Mouse (Mus musculus) MEL (cell line): ENCODE data around the gene Fkbp14. TPM values are rescaled to one million over a fixed set of nuclear protein-coding genes. Genes with fewer than 3 reads are reported as not detected.

Experiments used
- DNase-seq: peaks from one replicate; pipeline ENCODE4 v3.0.0; 2011; ENCODE audit warnings: low read depth, low spot score
- H3K27ac ChIP-seq: 2 replicates; pipeline ENCODE4 v1.5.1; 2012; ENCODE audit warnings: low read depth, mild to moderate bottlenecking, control low read depth, low read length, moderate library complexity; ENCODE audit not compliant: control insufficient read depth
- H3K27me3 ChIP-seq, 2 experiments: fragments of 150-350 bp in 1 of 2; sonication (generic) in 1 of 2; 2 replicates each; pipeline ENCODE4 v1.6.1; 2012; ENCODE audit warnings: low read length in 2 of 2, mild to moderate bottlenecking in 2 of 2, improper control_type of control experiment in 1 of 2, moderate library complexity in 1 of 2; ENCODE audit not compliant: insufficient read depth in 2 of 2, control insufficient read depth in 1 of 2
- H3K36me3 ChIP-seq, 2 experiments: 2 replicates each; pipeline ENCODE4 v1.6.1; 2012 to 2014; ENCODE audit warnings: low read length in 2 of 2, improper control_type of control experiment in 1 of 2, inconsistent platforms in 1 of 2, mild to moderate bottlenecking in 1 of 2; ENCODE audit not compliant: insufficient read depth in 2 of 2, control insufficient read depth in 1 of 2
- H3K4me1 ChIP-seq, 2 experiments: fragments of 150-350 bp in 1 of 2; sonication (generic) in 1 of 2; 2 replicates each; pipeline ENCODE4 v1.6.1; 2012; ENCODE audit warnings: low read length in 2 of 2, improper control_type of control experiment in 1 of 2, mild to moderate bottlenecking in 1 of 2; ENCODE audit not compliant: insufficient read depth in 2 of 2, control insufficient read depth in 1 of 2
- H3K4me3 ChIP-seq, 2 experiments: fragments of 150-350 bp in 1 of 2; sonication (generic) in 1 of 2; 2 replicates each; pipeline ENCODE4 v1.5.1; 2012; ENCODE audit warnings: low read depth in 2 of 2, low read length in 2 of 2, mild to moderate bottlenecking in 2 of 2, moderate library complexity in 2 of 2, control low read depth in 1 of 2, improper control_type of control experiment in 1 of 2; ENCODE audit not compliant: control insufficient read depth in 1 of 2, insufficient read depth in 1 of 2
- H3K79me2 ChIP-seq: 2 replicates; pipeline ENCODE4 v1.6.1; 2012; ENCODE audit warnings: mild to moderate bottlenecking, low read length, moderate library complexity; ENCODE audit not compliant: control insufficient read depth, poor library complexity, insufficient read depth
- H3K9ac ChIP-seq: 2 replicates; pipeline ENCODE4 v1.6.1; 2012; ENCODE audit warnings: low read depth, mild to moderate bottlenecking, control low read depth, low read length, moderate library complexity; ENCODE audit not compliant: control insufficient read depth, poor library complexity, severe bottlenecking
- H3K9me3 ChIP-seq: fragments of 150-350 bp; sonication (generic); replicated peaks from 2 replicates; pipeline ENCODE4 v1.6.1; 2012; ENCODE audit warnings: mild to moderate bottlenecking, low read length, improper control_type of control experiment, moderate library complexity; ENCODE audit not compliant: insufficient read depth
- BHLHE40 ChIP-seq: IDR thresholded peaks from 2 replicates; pipeline ENCODE4 v1.6.1; 2012; ENCODE audit warnings: low read depth, mild to moderate bottlenecking, inconsistent platforms, low read length, improper control_type of control experiment, borderline replicate concordance
- CTCF ChIP-seq, 3 experiments: IDR thresholded peaks in 2 of 3; conservative IDR thresholded peaks in 1 of 3; 2 replicates each; pipeline ENCODE4 v1.5.1; 2011 to 2012; ENCODE audit warnings: low read length in 3 of 3, low read depth in 2 of 3, mild to moderate bottlenecking in 2 of 3, improper control_type of control experiment in 1 of 3, inconsistent platforms in 1 of 3, mixed read lengths in 1 of 3, moderate library complexity in 1 of 3; ENCODE audit not compliant: control insufficient read depth in 1 of 3, insufficient read depth in 1 of 3, poor library complexity in 1 of 3, severe bottlenecking in 1 of 3
- E2F4 ChIP-seq: IDR thresholded peaks from 2 replicates; pipeline ENCODE4 v1.6.1; 2011; ENCODE audit warnings: low read depth, low read length, improper control_type of control experiment, borderline replicate concordance
- ELF1 ChIP-seq: IDR thresholded peaks from 2 replicates; pipeline ENCODE4 v1.6.1; 2014; ENCODE audit warnings: low read depth, mild to moderate bottlenecking, inconsistent platforms, low read length, improper control_type of control experiment, moderate library complexity
- EP300 ChIP-seq, 2 experiments: IDR thresholded peaks; 2 replicates each; pipeline ENCODE4 v1.6.1; 2011; ENCODE audit warnings: improper control_type of control experiment in 2 of 2, low read length in 2 of 2, low read depth in 1 of 2, mild to moderate bottlenecking in 1 of 2
- GATA1 ChIP-seq: IDR thresholded peaks from 2 replicates; pipeline ENCODE4 v1.6.1; 2011; ENCODE audit warnings: low read depth, low read length, improper control_type of control experiment
- HCFC1 ChIP-seq: IDR thresholded peaks from 2 replicates; pipeline ENCODE4 v1.6.1; 2012; ENCODE audit warnings: low read depth, mild to moderate bottlenecking, inconsistent platforms, low read length, improper control_type of control experiment, moderate library complexity
- JUND ChIP-seq: IDR thresholded peaks from 2 replicates; pipeline ENCODE4 v1.6.1; 2011; ENCODE audit warnings: low read depth, mild to moderate bottlenecking, improper control_type of control experiment, low read length
- KAT2A ChIP-seq: conservative IDR thresholded peaks from 2 replicates; pipeline ENCODE4 v1.6.1; 2012; ENCODE audit warnings: low read depth, low read length, improper control_type of control experiment, inconsistent platforms
- MAX ChIP-seq: IDR thresholded peaks from 2 replicates; pipeline ENCODE4 v1.6.1; 2011; ENCODE audit warnings: low read length, improper control_type of control experiment
- MAZ ChIP-seq: IDR thresholded peaks from 2 replicates; pipeline ENCODE4 v1.6.1; 2012; ENCODE audit warnings: low read depth, mild to moderate bottlenecking, inconsistent platforms, low read length, improper control_type of control experiment
- MYB ChIP-seq: IDR thresholded peaks from 2 replicates; pipeline ENCODE4 v1.6.1; 2011; ENCODE audit warnings: mild to moderate bottlenecking, low read depth, low read length, improper control_type of control experiment
- NRF1 ChIP-seq: IDR thresholded peaks from 2 replicates; pipeline ENCODE4 v1.6.1; 2014; ENCODE audit warnings: low read depth, mild to moderate bottlenecking, inconsistent platforms, low read length, improper control_type of control experiment, moderate library complexity; ENCODE audit not compliant: poor library complexity, insufficient read depth, severe bottlenecking
- POLR2AphosphoS5 ChIP-seq: IDR thresholded peaks from 2 replicates; pipeline ENCODE4 v1.6.1; 2012; ENCODE audit warnings: low read depth, borderline replicate concordance, mild to moderate bottlenecking, inconsistent platforms, low read length, moderate library complexity, mixed read lengths
- USF2 ChIP-seq, 2 experiments: IDR thresholded peaks; 2 replicates each; pipeline ENCODE4 v1.6.1; 2011 to 2012; ENCODE audit warnings: improper control_type of control experiment in 2 of 2, low read length in 2 of 2, borderline replicate concordance in 1 of 2, inconsistent platforms in 1 of 2, low read depth in 1 of 2, mild to moderate bottlenecking in 1 of 2; ENCODE audit not compliant: insufficient read depth in 1 of 2
- ZC3H11A ChIP-seq: IDR thresholded peaks from 2 replicates; pipeline ENCODE4 v1.6.1; 2012; ENCODE audit warnings: low read depth, mild to moderate bottlenecking, inconsistent platforms, low read length, improper control_type of control experiment
- ZNF384 ChIP-seq: IDR thresholded peaks from 2 replicates; pipeline ENCODE4 v1.6.1; 2012; ENCODE audit warnings: low read depth, mild to moderate bottlenecking, inconsistent platforms, low read length, improper control_type of control experiment
- polyA plus RNA-seq, 2 experiments: library from polyadenylated mRNA; stranded (reverse) in 1 of 2; unstranded in 1 of 2; fragments of >175 nt in 1 of 2; fragments of >200 nt in 1 of 2; gene quantifications; 2 replicates each; pipeline versions ENCODE4 v1.2.1 to v1.2.4; 2012; ENCODE audit warnings: low replicate concordance in 2 of 2, low read depth in 1 of 2; ENCODE audit not compliant: insufficient read length in 2 of 2, insufficient read depth in 1 of 2, missing spikeins in 1 of 2
- total RNA-seq: library from RNA; depleted of rRNA; stranded (reverse); fragments of 300-350 nt; gene quantifications from 2 replicates; pipeline ENCODE4 v1.2.3, GENCODE M21; 2012

The Fkbp14 gene
- total and polyA plus RNA-seq, 3 experiments: 1.5 to 1.8 TPM; not detected in 1

GRCm38 (mm10) chr6:54641953-54642352, 44.8 kb upstream of the Fkbp14 start:
- Histone ChIP-seq H3K36me3 (no peaks in the 10 kb centered on the region; a peak in 1 of 4 replicates), H3K4me1 (no peaks in the 10 kb centered on the region), H3K9ac (no peak overlapping the region), H3K4me3 (no peak overlapping the region), H3K27ac (no peak overlapping the region), H3K9me3 (no peaks in the 10 kb centered on the region), H3K79me2 (no peaks in the 10 kb centered on the region), H3K27me3 (no peaks in the 10 kb centered on the region)
- TF ChIP-seq ELF1: no peak
- TF ChIP-seq HCFC1: no peak
- TF ChIP-seq E2F4: no peak
- TF ChIP-seq POLR2AphosphoS5: no peak
- TF ChIP-seq JUND: no peak
- TF ChIP-seq USF2 (IDR thresholded peaks at IDR 0.05; ENCODE audit: borderline replicate concordance in 1 of 2, insufficient read depth in 1 of 2, low read depth in 1 of 2, low read length in 2 of 2): no peak
- no peak for TF ChIP-seq KAT2A
- no peak for TF ChIP-seq EP300 (IDR thresholded peaks at IDR 0.05; ENCODE audit: low read depth in 1 of 2, low read length in 2 of 2)
- no peak for TF ChIP-seq MYB
- TF ChIP-seq MAZ: no peak
- no peak for TF ChIP-seq MAX
- no peak for TF ChIP-seq GATA1
- TF ChIP-seq ZNF384: no peak
- no peak for TF ChIP-seq BHLHE40
- TF ChIP-seq NRF1: no peak
- no peak for TF ChIP-seq CTCF (IDR thresholded peaks at IDR 0.05 in 2 of 3, conservative IDR thresholded peaks at IDR 0.05 in 1 of 3; ENCODE audit: control insufficient read depth in 1 of 3, insufficient read depth in 1 of 3, low read depth in 2 of 3, low read length in 3 of 3, poor library complexity in 1 of 3, severe bottlenecking in 1 of 3)
- TF ChIP-seq ZC3H11A: no peak
- DNase-seq: no peak

GRCm38 (mm10) chr6:54639877-54640276, 42.8 kb upstream of the Fkbp14 start:
- Histone ChIP-seq H3K27me3 (no peaks in the 10 kb centered on the region), H3K9me3 (no peaks in the 10 kb centered on the region), H3K4me3 (no peak overlapping the region), H3K27ac (no peak overlapping the region), H3K79me2 (no peaks in the 10 kb centered on the region), H3K9ac (no peak overlapping the region), H3K4me1 (no peaks in the 10 kb centered on the region), H3K36me3 (no peaks in the 10 kb centered on the region; a peak in 1 of 4 replicates)
- no peak for DNase-seq
- no peak for TF ChIP-seq GATA1
